Mouse (Mus musculus): ENCODE results near the gene Stx8. TPM values are rescaled to one million over a fixed set of nuclear protein-coding genes. Genes with fewer than 3 reads are reported as not detected.

Gene Stx8
- polyA plus RNA-seq, 1 experiment from 2014 or later, result 74.2 TPM

DNA sequence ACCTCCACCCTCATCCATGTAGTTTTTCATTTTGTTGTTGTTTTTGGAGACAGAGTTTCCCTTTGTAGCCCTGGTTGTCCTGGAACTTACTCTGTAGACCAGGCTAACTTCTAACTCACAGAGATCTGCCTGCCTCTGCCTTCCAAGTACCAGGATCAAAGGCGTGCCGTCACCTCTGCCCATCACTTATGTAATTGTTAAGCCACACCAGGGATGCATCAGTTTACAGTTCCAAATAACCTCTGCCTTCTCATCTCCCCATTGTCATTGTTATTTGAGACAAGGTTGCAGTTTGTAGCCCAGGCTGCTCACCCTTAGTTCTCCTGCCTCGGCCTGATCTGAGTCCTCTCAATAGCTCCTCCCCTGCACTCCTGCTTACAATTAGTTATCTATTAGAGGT is 33.8 kb upstream of the Stx8 start:
- Histone ChIP-seq H3K9me3 (no peaks in the 10 kb centered on the region), H3K27me3 (no peaks in the 10 kb centered on the region), H3K4me3 (no peak overlapping the region), H3K27ac (replicated peaks) (no peak overlapping the region), H3K4me1 (replicated peaks) (no peaks in the 10 kb centered on the region), H3K4me2 (no peak overlapping the region), H3K9ac (no peak overlapping the region), H3K36me3 (no peaks in the 10 kb centered on the region)
- no peak for ATAC-seq (ENCODE audit: low read depth)
- 89% methylated on average over 3 of the region's 3 CpGs for WGBS

DNA sequence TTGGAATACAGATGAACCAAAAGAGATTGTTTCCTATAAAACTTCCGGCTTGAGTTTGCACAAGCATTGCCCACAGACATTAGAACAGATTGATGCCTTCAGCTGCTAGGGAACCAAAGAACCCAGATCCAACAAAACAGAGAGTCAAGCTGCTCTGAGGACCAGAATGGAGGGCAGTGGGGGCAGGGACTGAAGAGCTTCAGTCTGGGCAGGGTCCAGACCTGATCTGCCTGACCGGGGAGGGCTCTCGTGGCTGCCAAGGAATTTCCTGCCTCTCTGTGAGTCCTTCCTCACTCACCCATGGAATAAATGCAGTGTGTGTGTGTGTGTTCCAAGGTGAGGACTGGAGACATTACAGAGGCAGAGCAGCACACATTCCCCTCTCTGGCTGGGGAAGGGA is 17.8 kb upstream of the Stx8 start:
- Histone ChIP-seq H3K27ac (replicated peaks) (no peak overlapping the region), H3K9me3 (no peaks in the 10 kb centered on the region), H3K9ac (no peak overlapping the region), H3K4me1 (replicated peaks) (no peaks in the 10 kb centered on the region), H3K27me3 (no peaks in the 10 kb centered on the region), H3K36me3 (no peaks in the 10 kb centered on the region), H3K4me2 (no peak overlapping the region), H3K4me3 (no peak overlapping the region)
- no peak for ATAC-seq (ENCODE audit: low read depth)
- 58% methylated on average over 3 of the region's 3 CpGs for WGBS

GRCm38 (mm10) chr11:67949475-67949874 is 16.5 kb upstream of the Stx8 start:
- Histone ChIP-seq H3K9ac (no peak overlapping the region), H3K4me2 (no peak overlapping the region), H3K4me1 (replicated peaks) (no peaks in the 10 kb centered on the region), H3K9me3 (no peaks in the 10 kb centered on the region), H3K4me3 (no peak overlapping the region), H3K27me3 (no peaks in the 10 kb centered on the region), H3K36me3 (no peaks in the 10 kb centered on the region), H3K27ac (replicated peaks) (no peak overlapping the region)
- no peak for ATAC-seq (ENCODE audit: low read depth)
- WGBS, result 81% methylated on average over 9 of the region's 9 CpGs

- no peaks in the 10 kb centered on the region for H3K4me1 ChIP-seq (replicated peaks)
- no peak overlapping the region for H3K4me3 ChIP-seq
- H3K4me2 ChIP-seq, result no peak overlapping the region
- H3K9ac ChIP-seq, result no peak overlapping the region
- WGBS, result 83% methylated on average over 5 of the region's 5 CpGs
- no peaks in the 10 kb centered on the region for H3K27me3 ChIP-seq
- no peaks in the 10 kb centered on the region for H3K36me3 ChIP-seq
- H3K9me3 ChIP-seq, result no peaks in the 10 kb centered on the region
- ATAC-seq (ENCODE audit: low read depth), result no peak
- H3K27ac ChIP-seq (replicated peaks), result no peak overlapping the region
These were observed 12.4 kb upstream of the Stx8 start for GRCm38 (mm10) chr11:67953604-67954003.

- Histone ChIP-seq H3K27ac (replicated peaks) (no peak overlapping the region), H3K9ac (no peak overlapping the region), H3K4me3 (no peak overlapping the region), H3K4me2 (no peak overlapping the region), H3K4me1 (replicated peaks) (no peaks in the 10 kb centered on the region), H3K36me3 (no peaks in the 10 kb centered on the region), H3K27me3 (no peaks in the 10 kb centered on the region), H3K9me3 (no peaks in the 10 kb centered on the region)
- no peak for ATAC-seq (ENCODE audit: low read depth)
- WGBS, result 89% methylated on average over 6 of the region's 6 CpGs
These were observed 11.6 kb upstream of the Stx8 start for GRCm38 (mm10) chr11:67954413-67954812.

DNA sequence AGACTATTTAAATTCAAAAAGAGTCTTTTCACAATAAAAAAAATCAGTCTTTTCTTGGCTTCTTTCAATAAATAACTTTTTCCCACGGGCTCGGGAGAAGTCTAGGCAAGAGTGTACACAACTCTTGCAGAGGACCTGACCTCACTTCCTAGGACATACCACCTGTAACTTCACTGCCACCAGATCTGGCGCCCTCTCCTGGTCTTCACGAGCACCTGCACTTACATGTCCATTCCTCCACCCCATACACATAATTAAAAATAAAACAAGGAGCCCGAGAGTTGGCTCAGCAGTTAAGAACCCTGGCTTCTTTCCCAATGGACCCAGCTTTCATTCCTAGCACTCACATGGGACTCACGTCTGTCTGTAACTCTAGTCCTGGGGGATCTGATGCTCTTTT is 1.9 kb upstream of the Stx8 start:
- H3K9ac ChIP-seq, result no peak overlapping the region
- no peak overlapping the region for H3K4me3 ChIP-seq
- H3K9me3 ChIP-seq, result no peaks in the 10 kb centered on the region
- H3K4me2 ChIP-seq, result no peak overlapping the region
- H3K36me3 ChIP-seq, result no peaks in the 10 kb centered on the region
- ATAC-seq (ENCODE audit: low read depth), result no peak
- H3K27me3 ChIP-seq, result no peaks in the 10 kb centered on the region
- WGBS, result 76% methylated on average over 6 of the region's 6 CpGs
- H3K4me1 ChIP-seq (replicated peaks), result peaks cover 22% of the 10 kb centered on the region
- no peak overlapping the region for H3K27ac ChIP-seq (replicated peaks)

GRCm38 (mm10) chr11:67965242-67965883 is 630 bp upstream of the Stx8 start, which contains the start of gene Cfap52:
Cfap52 (minus strand) TSS chr11:67965651.
- H3K27me3 ChIP-seq, result no peaks in the 10 kb centered on the region
- peaks cover 22% of the 10 kb centered on the region for H3K4me1 ChIP-seq (replicated peaks)
- H3K36me3 ChIP-seq, result peaks cover 4% of the 10 kb centered on the region; the same call in 1 of the 2 replicates
- H3K9me3 ChIP-seq, result no peaks in the 10 kb centered on the region
- peak within 1 kb of the TSS; percentile 81 for H3K4me3 ChIP-seq
- WGBS, result 7% methylated on average over 15 of the region's 15 CpGs
- peak within 1 kb of the TSS; percentile 96 for H3K4me2 ChIP-seq
- peak within 1 kb of the TSS; percentile 90 for H3K9ac ChIP-seq
- ATAC-seq (ENCODE audit: low read depth), result peak; percentile 66; the same call in 1 of the 2 replicates
- H3K27ac ChIP-seq (replicated peaks), result peak within 1 kb of the TSS; percentile 47; the same call in 1 of the 2 replicates

- no peak overlapping the region for H3K27ac ChIP-seq (replicated peaks)
- no peak for ATAC-seq (ENCODE audit: low read depth)
- H3K27me3 ChIP-seq, result no peaks in the 10 kb centered on the region
- H3K9me3 ChIP-seq, result no peaks in the 10 kb centered on the region
- no peak overlapping the region for H3K4me2 ChIP-seq
- peaks cover 22% of the 10 kb centered on the region for H3K4me1 ChIP-seq (replicated peaks)
- 76% methylated on average over 11 of the region's 11 CpGs for WGBS
- no peak overlapping the region for H3K4me3 ChIP-seq
- peaks cover 18% of the 10 kb centered on the region for H3K36me3 ChIP-seq
- no peak overlapping the region for H3K9ac ChIP-seq
These were observed 1.8 kb downstream of the Stx8 start for GRCm38 (mm10) chr11:67967831-67968230.

DNA sequence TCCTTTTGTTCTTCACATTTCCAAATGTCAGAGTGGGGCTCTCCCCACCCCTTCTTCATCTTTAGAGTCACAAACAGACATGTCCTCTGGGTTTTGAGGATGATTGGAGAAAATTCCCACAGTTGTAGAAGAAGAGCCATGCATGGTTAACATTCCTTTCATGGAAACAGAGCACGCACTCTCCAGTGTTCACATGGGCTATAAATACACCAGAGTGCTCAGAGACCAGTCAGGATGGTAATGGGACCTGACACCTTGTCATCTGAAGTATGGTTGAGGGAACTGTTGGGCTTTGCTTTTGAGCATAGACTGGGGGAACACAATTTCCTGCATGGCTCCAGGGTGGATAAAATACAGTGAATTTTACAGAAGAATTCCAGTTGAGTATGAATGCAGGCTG is 6.6 kb downstream of the Stx8 start:
- no peak for ATAC-seq (ENCODE audit: low read depth)
- Histone ChIP-seq H3K4me1 (replicated peaks) (peaks cover 6% of the 10 kb centered on the region; the same call in 1 of the 2 replicates), H3K27me3 (no peaks in the 10 kb centered on the region), H3K36me3 (peaks cover 33% of the 10 kb centered on the region), H3K9me3 (no peaks in the 10 kb centered on the region), H3K27ac (replicated peaks) (no peak overlapping the region), H3K4me3 (no peak overlapping the region), H3K9ac (no peak overlapping the region), H3K4me2 (no peak overlapping the region)
- WGBS, result 89% methylated on average over 1 of the region's 1 CpGs

- Histone ChIP-seq H3K4me1 (replicated peaks) (no peaks in the 10 kb centered on the region), H3K9ac (no peak overlapping the region), H3K27me3 (no peaks in the 10 kb centered on the region), H3K9me3 (no peaks in the 10 kb centered on the region), H3K27ac (replicated peaks) (no peak overlapping the region), H3K36me3 (peaks cover 37% of the 10 kb centered on the region), H3K4me3 (no peak overlapping the region), H3K4me2 (no peak overlapping the region)
- no peak for ATAC-seq (ENCODE audit: low read depth)
- WGBS, result 91% methylated on average over 5 of the region's 5 CpGs
These were observed 7.2 kb downstream of the Stx8 start for GRCm38 (mm10) chr11:67973225-67973624.

DNA sequence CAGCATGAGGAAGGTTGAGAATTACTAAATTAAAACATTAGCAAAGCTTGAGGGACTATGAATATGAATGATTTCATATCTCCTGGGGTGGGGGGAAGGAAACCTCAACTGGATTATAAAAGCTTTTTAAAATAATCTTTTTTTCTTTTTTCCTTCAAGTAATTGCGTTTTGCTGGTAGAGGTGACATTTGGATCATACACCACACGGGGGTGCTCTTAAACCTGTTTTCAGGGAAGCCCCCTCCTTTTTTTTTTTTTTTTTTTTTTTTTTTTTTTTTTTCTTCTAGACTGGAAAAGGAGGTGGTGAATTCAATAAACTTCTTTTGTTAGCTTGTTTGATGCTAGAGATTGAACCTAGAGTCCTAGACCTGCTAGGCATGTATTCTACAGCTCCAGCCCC is 9.3 kb downstream of the Stx8 start:
- WGBS, result 9% methylated on average over 2 of the region's 2 CpGs
- H3K4me1 ChIP-seq (replicated peaks), result no peaks in the 10 kb centered on the region
- no peak overlapping the region for H3K9ac ChIP-seq

GRCm38 (mm10) chr11:67983564-67983963 is 17.6 kb downstream of the Stx8 start:
- ATAC-seq (ENCODE audit: low read depth), result no peak
- Histone ChIP-seq H3K9ac (no peak overlapping the region), H3K4me2 (no peak overlapping the region), H3K27me3 (no peaks in the 10 kb centered on the region), H3K4me3 (no peak overlapping the region), H3K9me3 (no peaks in the 10 kb centered on the region), H3K36me3 (peaks cover 20% of the 10 kb centered on the region), H3K4me1 (replicated peaks) (no peaks in the 10 kb centered on the region), H3K27ac (replicated peaks) (no peak overlapping the region)
- WGBS, result 94% methylated on average over 6 of the region's 6 CpGs

More for the DNA sequence above, 9.3 kb downstream of the Stx8 start:
- Histone ChIP-seq H3K4me2 (no peak overlapping the region), H3K27ac (replicated peaks) (no peak overlapping the region), H3K9me3 (no peaks in the 10 kb centered on the region), H3K27me3 (no peaks in the 10 kb centered on the region), H3K36me3 (peaks cover 34% of the 10 kb centered on the region), H3K4me3 (no peak overlapping the region)
- no peak for ATAC-seq (ENCODE audit: low read depth)

DNA sequence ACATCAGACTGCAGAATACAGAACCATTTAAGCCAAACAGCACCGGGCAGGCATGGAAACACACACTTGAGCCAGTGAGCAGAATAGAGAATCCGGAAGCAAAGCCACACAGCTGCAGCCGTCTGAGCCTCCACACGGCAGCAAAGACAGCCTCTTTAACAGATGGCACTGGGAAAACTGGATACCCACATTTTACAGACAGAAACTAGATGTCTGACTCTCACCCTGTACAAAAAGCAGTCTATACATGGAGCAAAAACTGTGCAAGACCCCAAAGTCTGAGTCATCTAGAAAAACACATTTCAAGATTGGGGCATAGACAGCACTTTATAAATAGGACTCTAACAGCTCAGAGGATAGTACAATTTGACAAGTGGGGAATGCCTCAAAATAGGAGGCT is 25.2 kb downstream of the Stx8 start:
- H3K4me3 ChIP-seq, result no peak overlapping the region
- H3K9me3 ChIP-seq, result no peaks in the 10 kb centered on the region
- peaks cover 8% of the 10 kb centered on the region for H3K36me3 ChIP-seq
- 86% methylated on average over 4 of the region's 4 CpGs for WGBS
- no peaks in the 10 kb centered on the region for H3K27me3 ChIP-seq
- H3K9ac ChIP-seq, result no peak overlapping the region
- no peak overlapping the region for H3K27ac ChIP-seq (replicated peaks)
- no peak for ATAC-seq (ENCODE audit: low read depth)
- H3K4me1 ChIP-seq (replicated peaks), result no peaks in the 10 kb centered on the region
- no peak overlapping the region for H3K4me2 ChIP-seq
